Mouse (Mus musculus) limb, embryonic 11.5 days (tissue): ENCODE results near the gene Myl9. TPM values are rescaled to one million over a fixed set of nuclear protein-coding genes. Genes with fewer than 3 reads are reported as not detected.
"Not testable (repeated sequence)": the region's sequence is repeated elsewhere in the genome, so short reads cannot be mapped to it uniquely, and the experiment has no call there.

Source experiments
- ATAC-seq: fragments of 200-750 bp; cut with Nextera tagmentation; 2 replicates; pipeline ENCODE4 v1.8.0; 2017; ENCODE audit warnings: low read depth; ENCODE audit not compliant: insufficient number of reproducible peaks, low FRiP score, low TSS enrichment
- DNase-seq: peaks from one replicate; pipeline ENCODE4 v3.0.0-alpha.2; 2015; ENCODE audit warnings: low spot score
- H3K27ac ChIP-seq: fragments of 300-500 bp; sonication (generic); replicated peaks from 2 replicates; pipeline ENCODE4 v1.5.1; 2014; ENCODE audit warnings: low read depth, mild to moderate bottlenecking, low read length
- H3K27me3 ChIP-seq: fragments of 300-500 bp; sonication (generic); 2 replicates; pipeline ENCODE4 v1.6.1; 2014; ENCODE audit warnings: mild to moderate bottlenecking, low read length, mixed read lengths; ENCODE audit not compliant: control insufficient read depth, insufficient read depth
- H3K36me3 ChIP-seq: fragments of 300-500 bp; sonication (generic); 2 replicates; pipeline ENCODE4 v1.6.1; 2014; ENCODE audit warnings: mild to moderate bottlenecking, low read length, moderate library complexity, mixed read lengths; ENCODE audit not compliant: control insufficient read depth, insufficient read depth
- H3K4me1 ChIP-seq: fragments of 300-500 bp; sonication (generic); 2 replicates; pipeline ENCODE4 v1.6.1; 2014; ENCODE audit warnings: low read length, mixed read lengths; ENCODE audit not compliant: control insufficient read depth, insufficient read depth
- H3K4me2 ChIP-seq: fragments of 300-500 bp; sonication (generic); 2 replicates; pipeline ENCODE4 v1.6.1; 2014; ENCODE audit warnings: low read depth, mild to moderate bottlenecking, moderate library complexity; ENCODE audit not compliant: severe bottlenecking
- H3K4me3 ChIP-seq: fragments of 300-500 bp; sonication (generic); 2 replicates; pipeline ENCODE4 v1.5.1; 2014; ENCODE audit warnings: low read depth, low read length
- H3K9ac ChIP-seq: fragments of 300-500 bp; sonication (generic); 2 replicates; pipeline ENCODE4 v1.6.1; 2014; ENCODE audit warnings: mild to moderate bottlenecking, low read length
- H3K9me3 ChIP-seq: fragments of 300-500 bp; sonication (generic); 2 replicates; pipeline ENCODE4 v1.6.1; 2016; ENCODE audit warnings: low read length; ENCODE audit not compliant: control insufficient read depth
- WGBS: fragments of 180-500 bp; shearing (Covaris S2); extraction: QIAGEN DNeasy Blood & Tissue Kit; methylation state at CpG from one replicate; pipeline ENCODE4 v1.1.7; 2014; 5-methylcytosine and 5-hydroxymethylcytosine counted together
- polyA plus RNA-seq: library from polyadenylated mRNA; unstranded; fragments of >200 nt; fragmentation: Nextera tagmentation; extraction: Ambion mirVana; gene quantifications from 2 replicates; pipeline ENCODE4 v1.2.1, GENCODE M21; 2014

The Myl9 gene
- polyA plus RNA-seq, 1 experiment from 2014 or later: 83.8 TPM

DNA sequence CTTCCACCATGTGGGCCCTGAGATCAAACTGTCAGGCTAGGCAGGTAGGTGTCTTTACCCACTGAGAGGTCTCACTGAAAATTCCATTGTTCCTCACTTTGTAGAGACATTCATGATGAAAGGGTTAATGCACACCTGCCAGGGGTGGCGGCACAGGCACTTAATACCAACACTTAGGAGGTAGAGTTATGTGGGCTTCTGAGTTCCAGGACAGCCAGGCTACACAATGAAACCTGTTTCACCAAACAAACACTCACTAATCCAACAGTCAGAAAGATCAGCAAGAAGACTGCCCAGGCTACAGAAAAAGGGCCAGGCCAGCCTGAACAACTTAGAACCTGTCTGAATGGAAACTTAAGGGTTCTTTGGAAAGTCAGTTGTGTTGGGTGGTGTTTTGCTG lies 40.9 kb downstream of the Myl9 start:
- H3K27ac ChIP-seq: no peak overlapping the region
- H3K9ac ChIP-seq: no peak overlapping the region
- no peaks in the 10 kb centered on the region for H3K36me3 ChIP-seq
- no peaks in the 10 kb centered on the region for H3K9me3 ChIP-seq
- no peak for ATAC-seq
- no peak overlapping the region for H3K4me3 ChIP-seq
- 47% methylated on average over 1 of the region's 1 CpGs for WGBS
- no peaks in the 10 kb centered on the region for H3K27me3 ChIP-seq
- peaks cover 10% of the 10 kb centered on the region for H3K4me1 ChIP-seq
- DNase-seq: no peak
- no peak overlapping the region for H3K4me2 ChIP-seq

DNA sequence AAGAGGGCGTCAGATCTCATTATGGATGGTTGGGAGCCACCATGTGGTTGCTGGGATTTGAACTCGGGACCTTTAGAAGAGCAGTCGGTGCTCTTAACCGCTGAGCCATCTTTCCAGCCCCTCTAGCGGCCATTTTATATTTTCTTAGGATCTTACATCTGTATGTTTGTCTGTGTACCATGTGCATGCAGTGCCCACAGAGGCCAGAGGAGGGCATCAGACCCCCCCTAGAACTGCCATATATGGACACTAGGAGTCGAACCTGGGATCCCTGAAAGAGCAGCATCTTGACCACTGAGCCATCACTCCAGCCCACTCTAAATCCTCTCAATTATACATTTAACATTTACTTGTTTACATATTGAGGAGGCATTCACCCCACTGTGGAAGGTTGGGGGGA lies 49.9 kb downstream of the Myl9 start:
- not testable (repeated sequence) for H3K36me3 ChIP-seq, DNase-seq, H3K4me3 ChIP-seq, H3K27ac ChIP-seq, H3K9ac ChIP-seq, ATAC-seq, H3K4me1 ChIP-seq, H3K9me3 ChIP-seq, H3K4me2 ChIP-seq, H3K27me3 ChIP-seq
- 83% methylated on average over 6 of the region's 6 CpGs for WGBS

Other genes starting within 250 kb of the Myl9 start
- 49.4 and 51.2 TPM in 2 replicates for gene Aar2, start 227.8 kb upstream of the Myl9 start, polyA plus RNA-seq
- 119 and 121 TPM in 2 replicates for gene Dlgap4, start 161.7 kb upstream of the Myl9 start, polyA plus RNA-seq
- 99.5 and 100.0 TPM in 2 replicates for gene Tgif2, start 64.6 kb downstream of the Myl9 start, polyA plus RNA-seq
- 6.3 and 8.0 TPM in 2 replicates for gene 4930518I15Rik, start 82.5 kb downstream of the Myl9 start, polyA plus RNA-seq
- 190 and 202 TPM in 2 replicates for gene Rab5if, start 87.7 kb downstream of the Myl9 start, polyA plus RNA-seq
- gene Sla2, start 111.8 kb downstream of the Myl9 start, polyA plus RNA-seq: 0.51 and 0.52 TPM in 2 replicates
- gene Ndrg3, start 216.6 kb downstream of the Myl9 start, polyA plus RNA-seq: 40.3 and 40.7 TPM in 2 replicates
- 55.5 and 57.0 TPM in 2 replicates for gene Dsn1, start 231.7 kb downstream of the Myl9 start, polyA plus RNA-seq